Mouse (Mus musculus) WW6 (cell line): ENCODE results near the gene Olfr659.

Experiments used
- DNase-seq: peaks from one replicate; pipeline ENCODE4 v3.0.0-alpha.2; 2013; ENCODE audit warnings: low read depth, low spot score

Gene Olfr659

DNA sequence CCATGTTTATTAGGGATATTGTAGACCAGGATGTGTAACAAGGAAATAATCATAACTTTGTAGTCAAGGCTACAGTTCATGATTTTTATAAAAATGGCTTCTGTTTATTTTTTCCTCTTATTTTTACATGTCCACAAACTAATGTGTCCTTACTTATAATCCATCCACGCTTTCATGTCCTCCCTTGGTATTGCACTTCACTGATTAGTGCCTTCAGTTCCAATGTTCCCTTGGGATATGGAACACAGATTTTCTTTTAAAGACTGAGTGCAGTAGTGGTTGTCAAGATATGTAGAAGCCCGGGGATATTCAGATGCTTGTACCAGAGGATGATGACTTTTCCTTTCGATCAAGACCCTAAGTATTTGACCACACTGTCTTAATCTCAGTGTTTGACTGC is at the start of gene Olfr659:
TSS of gene Olfr659 (plus strand) at position 301 of the 400 bp plus-strand sequence.
- no peak for DNase-seq

DNA sequence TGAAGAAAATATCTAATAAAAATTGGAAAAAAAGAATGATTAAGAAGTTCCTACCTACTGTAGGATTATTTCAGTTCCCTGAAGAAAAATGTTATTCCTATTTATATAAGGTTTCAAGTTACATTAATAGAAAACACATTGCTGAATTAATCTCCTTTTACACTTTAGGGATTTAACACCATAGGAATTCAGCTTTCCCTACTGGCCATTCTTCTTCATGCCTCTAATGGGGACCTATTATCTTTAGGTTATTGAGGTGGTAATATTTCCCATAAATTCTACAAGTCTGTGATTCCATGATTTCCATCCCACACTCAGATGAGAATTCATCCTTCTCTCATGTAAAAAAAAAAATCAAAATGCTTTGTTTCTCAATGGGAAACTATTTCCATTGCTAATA is 42.1 kb upstream of the Olfr659 start, which contains the start of gene Olfr657:
TSS of gene Olfr657 (plus strand) at position 301 of the 400 bp plus-strand sequence.
- DNase-seq = no peak

DNA sequence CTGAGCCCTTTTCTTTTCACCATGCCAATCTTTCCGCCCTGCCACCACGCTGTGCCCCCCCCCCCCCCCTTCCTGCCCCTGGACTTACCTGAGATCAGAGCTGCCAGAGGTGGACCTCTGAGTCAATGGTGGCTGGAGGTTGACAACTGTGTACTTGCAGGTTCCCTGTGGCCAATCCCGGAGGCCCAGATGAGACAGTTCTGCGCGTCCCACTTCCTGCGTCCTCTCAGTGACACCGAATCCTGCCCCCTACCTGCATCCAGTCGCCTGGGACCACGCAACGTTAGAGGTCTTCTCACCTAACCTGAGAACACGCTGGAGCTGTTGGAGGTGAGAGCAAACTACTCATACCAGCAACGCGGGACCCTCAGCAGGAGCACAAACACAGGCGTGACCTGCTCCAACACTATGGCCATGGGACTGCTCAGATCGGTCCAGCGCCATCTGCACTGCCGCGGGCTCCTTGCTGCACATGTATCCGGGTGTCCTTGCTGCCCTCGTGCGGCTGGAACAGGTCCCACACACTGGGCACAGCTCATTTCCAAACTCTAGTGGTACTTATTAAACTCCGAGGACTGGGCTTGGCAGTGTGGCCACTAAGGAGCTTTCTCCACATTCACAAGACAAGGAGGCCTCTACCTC is 19.6 kb upstream of the Olfr659 start, which contains the start of gene Olfr658:
TSS of gene Olfr658 (minus strand) at position 465 of the 642 bp plus-strand sequence.
- peak; percentile 33 for DNase-seq

DNA sequence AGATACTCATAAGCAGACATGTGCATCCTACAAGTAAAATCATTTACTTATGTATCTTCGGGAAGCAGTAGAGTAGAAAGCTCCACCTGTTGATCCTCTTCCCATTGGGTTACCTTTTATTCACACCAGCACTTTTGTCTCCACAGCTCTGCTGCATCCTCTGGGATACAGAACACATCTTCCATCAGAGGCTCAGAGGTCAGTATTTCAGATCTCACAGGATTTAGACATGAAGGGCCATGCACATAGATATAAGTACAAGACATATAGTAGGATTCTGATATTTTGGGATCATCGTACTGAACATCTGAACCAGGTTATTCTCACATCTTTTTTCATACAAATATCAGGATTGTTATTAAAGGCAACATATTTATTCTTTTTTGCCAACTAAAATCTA is 19.6 kb downstream of the Olfr659 start, which contains the start of gene Olfr661:
TSS of gene Olfr661 (plus strand) at position 301 of the 400 bp plus-strand sequence.
- no peak for DNase-seq
